Mouse (Mus musculus) heart, adult 2 months (tissue): ENCODE results near the gene Nectin1. TPM values are rescaled to one million over a fixed set of nuclear protein-coding genes. Genes with fewer than 3 reads are reported as not detected.

Source experiments
- DNase-seq, 2 experiments: peaks; one replicate each; pipeline ENCODE4 v3.0.0; 2021
- H3K27ac ChIP-seq: fragments of 200-600 bp; 2 replicates; pipeline ENCODE4 v1.8.1; 2022
- H3K27me3 ChIP-seq: fragments of 200-500 bp; 2 replicates; pipeline ENCODE4 v1.6.1; 2012; ENCODE audit warnings: mild to moderate bottlenecking, low read length, inconsistent platforms, mixed read lengths; ENCODE audit not compliant: control insufficient read depth, insufficient read depth
- H3K36me3 ChIP-seq: fragments of 200-500 bp; 2 replicates; pipeline ENCODE4 v1.6.1; 2012; ENCODE audit warnings: low read length, inconsistent platforms; ENCODE audit not compliant: control insufficient read depth, insufficient read depth
- H3K4me1 ChIP-seq: fragments of 200-500 bp; 2 replicates; pipeline ENCODE4 v1.6.1; 2011; ENCODE audit warnings: low read length; ENCODE audit not compliant: control insufficient read depth, insufficient read depth
- H3K4me3 ChIP-seq: fragments of 200-600 bp; 2 replicates; pipeline ENCODE4 v1.8.1; 2022
- H3K79me2 ChIP-seq: fragments of 200-500 bp; replicated peaks from 2 replicates; pipeline ENCODE4 v1.6.1; 2012; ENCODE audit warnings: mild to moderate bottlenecking, inconsistent platforms, low read length, moderate library complexity, mixed read lengths; ENCODE audit not compliant: control insufficient read depth, insufficient read depth
- H3K9ac ChIP-seq: fragments of 200-500 bp; 2 replicates; pipeline ENCODE4 v1.6.1; 2012; ENCODE audit warnings: low read depth, mild to moderate bottlenecking, control low read depth, inconsistent platforms, low read length, mixed read lengths
- CTCF ChIP-seq: fragments of 200-600 bp; IDR thresholded peaks from 2 replicates; pipeline ENCODE4 v1.8.1; 2022; ENCODE audit warnings: antibody characterized with exemption, mild to moderate bottlenecking, moderate library complexity
- EP300 ChIP-seq: fragments of 200-500 bp; IDR thresholded peaks from 2 replicates; pipeline ENCODE4 v1.6.1; 2011; ENCODE audit warnings: low read depth, low read length, control low read depth; ENCODE audit not compliant: insufficient read depth
- POLR2A ChIP-seq: fragments of 200-500 bp; IDR thresholded peaks from 2 replicates; pipeline ENCODE4 v1.6.1; 2011; ENCODE audit warnings: mild to moderate bottlenecking, low read depth, low read length, control low read depth; ENCODE audit not compliant: insufficient read depth
- WGBS: fragments of 180-500 bp; shearing (Covaris S2); methylation state at CpG from one replicate; pipeline ENCODE4 v1.1.7; 2018; 5-methylcytosine and 5-hydroxymethylcytosine counted together
- intact Hi-C: fragments of 180-260 bp; cut with DNase I; formaldehyde crosslinking; loops from one replicate; pipeline ENCODE4 v1.15.1; 2025
- polyA plus RNA-seq: library from polyadenylated mRNA; depleted of rRNA; stranded (reverse); fragments of >200 nt; gene quantifications from 2 replicates; pipeline ENCODE4 v1.2.3, GENCODE M21; 2012
- total RNA-seq, 2 experiments: library from RNA; stranded (reverse); gene quantifications; 2 replicates each; pipeline ENCODE4 v1.2.3; 2021

Gene Nectin1
- total and polyA plus RNA-seq, 3 experiments, result 2.0 to 4.6 (median 2.9) TPM

GRCm38 (mm10) chr9:43780883-43781282 is 37.1 kb downstream of the Nectin1 start:
- H3K36me3 ChIP-seq, result no peaks in the 10 kb centered on the region
- intact Hi-C loops, result no loop called here
- no peak overlapping the region for H3K4me3 ChIP-seq
- H3K4me1 ChIP-seq, result peaks cover 6% of the 10 kb centered on the region
- H3K27ac ChIP-seq, result no peak overlapping the region
- WGBS, result 68% methylated on average over 8 of the region's 8 CpGs
- H3K9ac ChIP-seq, result no peak overlapping the region
- H3K79me2 ChIP-seq, result no peaks in the 10 kb centered on the region
- no peak for DNase-seq
- no peaks in the 10 kb centered on the region for H3K27me3 ChIP-seq
- TF ChIP-seq CTCF, result no peak
- TF ChIP-seq POLR2A, result no peak
- TF ChIP-seq EP300, result no peak

DNA sequence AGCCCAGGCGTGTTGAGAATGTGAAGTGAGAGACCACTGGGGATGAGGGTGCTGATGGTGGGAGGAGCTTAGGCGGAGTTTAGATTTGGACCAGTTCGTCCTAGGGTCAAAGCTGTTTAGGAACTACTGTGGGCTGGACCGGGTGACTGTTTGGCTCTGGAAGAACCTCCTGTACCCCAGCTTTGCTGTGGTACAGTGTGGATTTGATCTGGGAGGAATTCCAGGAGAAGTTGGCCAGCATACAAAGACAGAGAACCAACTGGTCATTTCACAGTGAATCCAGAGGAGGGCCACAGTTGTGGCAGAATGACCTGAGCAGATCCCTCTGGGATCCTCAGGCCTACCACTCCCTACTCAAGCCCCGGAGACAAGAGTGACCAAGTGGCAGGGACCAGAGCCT is 38.6 kb downstream of the Nectin1 start:
- Histone ChIP-seq H3K4me1 (peaks cover 4% of the 10 kb centered on the region), H3K36me3 (no peaks in the 10 kb centered on the region), H3K9ac (no peak overlapping the region), H3K27ac (no peak overlapping the region), H3K27me3 (no peaks in the 10 kb centered on the region), H3K4me3 (no peak overlapping the region), H3K79me2 (no peaks in the 10 kb centered on the region)
- TF ChIP-seq CTCF (no peak), EP300 (no peak), POLR2A (no peak)
- intact Hi-C loops, result no loop called here
- no peak for DNase-seq
- 64% methylated on average over 5 of the region's 5 CpGs for WGBS

- intact Hi-C loops, result no loop called here
- H3K9ac ChIP-seq, result no peak overlapping the region
- H3K36me3 ChIP-seq, result no peaks in the 10 kb centered on the region
- H3K4me1 ChIP-seq, result peaks cover 4% of the 10 kb centered on the region
- H3K79me2 ChIP-seq, result no peaks in the 10 kb centered on the region
- 54% methylated on average over 3 of the region's 3 CpGs for WGBS
- no peaks in the 10 kb centered on the region for H3K27me3 ChIP-seq
- TF ChIP-seq CTCF, result no peak
- TF ChIP-seq EP300, result no peak
- no peak for TF ChIP-seq POLR2A
- H3K27ac ChIP-seq, result no peak overlapping the region
- no peak for DNase-seq
- H3K4me3 ChIP-seq, result no peak overlapping the region
Observed at GRCm38 (mm10) chr9:43783959-43784358, 40.2 kb downstream of the Nectin1 start.

DNA sequence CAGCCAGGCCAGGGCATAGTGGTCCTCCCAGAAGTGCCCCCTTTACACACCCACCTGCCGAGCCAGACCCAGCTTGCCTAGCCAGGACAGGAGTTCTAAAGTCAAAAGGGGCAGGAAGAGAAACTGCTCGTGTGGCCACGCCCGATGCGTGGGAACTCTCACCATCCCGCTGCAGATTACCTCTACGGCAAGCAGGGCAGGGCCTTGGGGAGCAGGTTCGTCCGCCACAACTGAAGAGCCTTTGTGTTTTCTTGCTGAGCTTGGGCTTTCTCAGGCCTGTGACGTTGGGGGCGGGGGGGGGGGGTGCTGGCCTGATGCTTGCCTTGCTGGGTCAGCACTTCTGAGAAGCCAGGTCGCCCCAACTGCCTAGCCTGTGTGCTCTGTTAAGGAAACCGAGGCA is 41.1 kb downstream of the Nectin1 start:
- Histone ChIP-seq H3K79me2 (no peaks in the 10 kb centered on the region), H3K4me1 (peaks cover 4% of the 10 kb centered on the region), H3K36me3 (no peaks in the 10 kb centered on the region), H3K4me3 (no peak overlapping the region), H3K27me3 (no peaks in the 10 kb centered on the region), H3K9ac (no peak overlapping the region), H3K27ac (no peak overlapping the region)
- 78% methylated on average over 13 of the region's 13 CpGs for WGBS
- no peak for DNase-seq
- intact Hi-C loops, result no loop called here
- TF ChIP-seq POLR2A (no peak), EP300 (no peak), CTCF (no peak)

DNA sequence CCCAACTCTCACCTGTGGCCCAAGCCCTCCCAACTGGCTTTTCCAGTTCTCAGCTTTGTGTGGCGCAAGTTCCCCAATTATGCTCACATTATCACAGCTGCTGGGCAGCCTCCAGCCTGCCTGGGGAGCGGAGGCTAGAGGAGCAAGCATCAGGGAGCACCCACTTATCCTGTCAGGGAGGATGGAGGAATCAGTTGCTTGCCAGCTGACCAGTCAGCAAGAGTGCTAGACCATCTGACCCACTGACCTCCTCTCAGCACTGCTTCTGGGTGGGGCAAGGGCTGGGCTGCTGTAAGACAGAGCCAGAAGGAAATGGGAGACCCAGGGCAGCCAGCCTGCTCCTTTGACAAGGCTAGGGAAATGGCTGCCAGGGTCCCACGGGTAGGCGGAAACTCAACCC is 43.8 kb downstream of the Nectin1 start:
- Histone ChIP-seq H3K27me3 (no peaks in the 10 kb centered on the region), H3K27ac (no peak overlapping the region), H3K4me3 (no peak overlapping the region), H3K79me2 (no peaks in the 10 kb centered on the region), H3K36me3 (no peaks in the 10 kb centered on the region), H3K4me1 (peaks cover 4% of the 10 kb centered on the region), H3K9ac (no peak overlapping the region)
- DNase-seq, result no peak
- 55% methylated on average over 4 of the region's 4 CpGs for WGBS
- TF ChIP-seq POLR2A (no peak), CTCF (no peak), EP300 (no peak)
- intact Hi-C loops, result no loop called here

- TF ChIP-seq EP300, result no peak
- no peak for TF ChIP-seq CTCF
- TF ChIP-seq POLR2A, result no peak
- 87% methylated on average over 9 of the region's 9 CpGs for WGBS
- Histone ChIP-seq H3K4me1 (peaks cover 4% of the 10 kb centered on the region; the same call in 1 of the 2 replicates), H3K4me3 (no peak overlapping the region), H3K9ac (no peak overlapping the region), H3K79me2 (no peaks in the 10 kb centered on the region), H3K27ac (no peak overlapping the region), H3K36me3 (no peaks in the 10 kb centered on the region), H3K27me3 (no peaks in the 10 kb centered on the region)
- intact Hi-C loops, result no loop called here
- DNase-seq, result no peak
Observed at GRCm38 (mm10) chr9:43792681-43793080, 48.9 kb downstream of the Nectin1 start.

- WGBS, result 74% methylated on average over 3 of the region's 3 CpGs
- no peak for DNase-seq
- Histone ChIP-seq H3K4me1 (peaks cover 4% of the 10 kb centered on the region; the same call in 1 of the 2 replicates), H3K9ac (no peak overlapping the region), H3K27ac (no peak overlapping the region), H3K36me3 (no peaks in the 10 kb centered on the region), H3K4me3 (no peak overlapping the region), H3K27me3 (no peaks in the 10 kb centered on the region), H3K79me2 (no peaks in the 10 kb centered on the region)
- no peak for TF ChIP-seq POLR2A
- TF ChIP-seq CTCF, result no peak
- no peak for TF ChIP-seq EP300
- intact Hi-C loops, result no loop called here
Observed at GRCm38 (mm10) chr9:43793411-43793810, 49.6 kb downstream of the Nectin1 start.
